Mouse (Mus musculus) small intestine, adult 2 months (tissue): ENCODE data around the gene Nostrin.

ENCODE experiments used
- CTCF ChIP-seq: fragments of 200-500 bp; IDR thresholded peaks from 2 replicates; pipeline ENCODE4 v1.5.1; 2012; ENCODE audit warnings: low read depth, mild to moderate bottlenecking, control low read depth, inconsistent platforms, low read length, moderate library complexity, mixed read lengths; ENCODE audit not compliant: insufficient replicate concordance, insufficient read length; ENCODE audit errors: extremely low read depth
- POLR2A ChIP-seq: fragments of 200-500 bp; IDR thresholded peaks from 2 replicates; pipeline ENCODE4 v1.6.1; 2012; ENCODE audit warnings: low read depth, mild to moderate bottlenecking, control low read depth, inconsistent platforms, low read length, moderate library complexity

DNA sequence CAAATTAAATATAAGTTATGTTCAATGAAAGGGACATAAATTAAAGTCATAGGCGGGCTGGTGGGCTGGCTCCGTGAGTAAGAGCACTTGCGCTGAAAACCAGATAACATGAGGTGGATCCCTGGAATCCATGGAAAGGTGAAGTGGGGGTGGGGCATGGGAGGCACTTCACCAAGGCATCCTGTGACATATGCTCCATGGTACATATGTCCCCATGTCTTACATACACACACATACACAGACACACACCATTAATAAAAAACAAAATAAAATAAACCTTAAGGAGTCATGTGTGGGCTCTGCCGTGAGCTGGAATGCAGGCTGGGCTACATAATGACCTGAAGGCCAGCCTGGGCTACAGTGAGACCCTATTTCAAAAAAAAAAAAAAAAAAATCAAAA lies 44.1 kb downstream of the Nostrin start:
- TF ChIP-seq CTCF (no peak), POLR2A (no peak)
